Mouse (Mus musculus) brown adipose tissue, adult 24 weeks (tissue): Measurements from ENCODE around the gene Stard10. TPM values are rescaled to one million over a fixed set of nuclear protein-coding genes. Genes with fewer than 3 reads are reported as not detected.

ENCODE experiments used
- H3K27ac ChIP-seq: fragments of 200-500 bp; replicated peaks from 2 replicates; pipeline ENCODE4 v1.5.1; 2012; ENCODE audit warnings: low read depth, mild to moderate bottlenecking, low read length
- H3K4me1 ChIP-seq: fragments of 200-500 bp; 2 replicates; pipeline ENCODE4 v1.6.1; 2012; ENCODE audit warnings: low read length, mixed read lengths; ENCODE audit not compliant: control insufficient read depth, insufficient read depth, insufficient read length
- H3K4me3 ChIP-seq: fragments of 200-500 bp; 2 replicates; pipeline ENCODE4 v1.5.1; 2012; ENCODE audit warnings: low read depth, mild to moderate bottlenecking, low read length, moderate library complexity; ENCODE audit not compliant: insufficient read depth
- polyA plus RNA-seq: library from polyadenylated mRNA; stranded (reverse); fragments of >200 nt; gene quantifications from 2 replicates; pipeline ENCODE4 v1.2.4, GENCODE M21; 2012; ENCODE audit not compliant: missing spikeins, insufficient read depth, insufficient read length

Stard10 gene
- polyA plus RNA-seq, 1 experiment: 41.4 TPM

- Histone ChIP-seq H3K27ac (no peak overlapping the region), H3K4me3 (no peak overlapping the region), H3K4me1 (no peaks in the 10 kb centered on the region)
Measured at GRCm38 (mm10) chr7:101335228-101335627, 18.3 kb downstream of the Stard10 start.

- H3K4me1 ChIP-seq: no peaks in the 10 kb centered on the region
- no peak overlapping the region for H3K27ac ChIP-seq
Measured at GRCm38 (mm10) chr7:101336686-101337085, 19.8 kb downstream of the Stard10 start.

GRCm38 (mm10) chr7:101337401-101337800, 20.5 kb downstream of the Stard10 start:
- H3K4me1 ChIP-seq: no peaks in the 10 kb centered on the region
- no peak overlapping the region for H3K27ac ChIP-seq
- no peak overlapping the region for H3K4me3 ChIP-seq

More at GRCm38 (mm10) chr7:101336686-101337085, 19.8 kb downstream of the Stard10 start:
- H3K4me3 ChIP-seq: no peak overlapping the region

GRCm38 (mm10) chr7:101341405-101341804, 24.5 kb downstream of the Stard10 start:
- H3K27ac ChIP-seq: no peak overlapping the region
- H3K4me1 ChIP-seq: peaks cover 6% of the 10 kb centered on the region; the same call in 1 of the 2 replicates
- no peak overlapping the region for H3K4me3 ChIP-seq

GRCm38 (mm10) chr7:101343135-101343534, 26.2 kb downstream of the Stard10 start:
- H3K4me1 ChIP-seq: peaks cover 6% of the 10 kb centered on the region; the same call in 1 of the 2 replicates
- no peak overlapping the region for H3K27ac ChIP-seq
- H3K4me3 ChIP-seq: no peak overlapping the region

- Histone ChIP-seq H3K27ac (no peak overlapping the region), H3K4me3 (no peak overlapping the region), H3K4me1 (peaks cover 6% of the 10 kb centered on the region; the same call in 1 of the 2 replicates)
Measured at GRCm38 (mm10) chr7:101344892-101345291, 28.0 kb downstream of the Stard10 start.

GRCm38 (mm10) chr7:101346991-101347390, 30.1 kb downstream of the Stard10 start:
- Histone ChIP-seq H3K4me3 (no peak overlapping the region), H3K27ac (no peak overlapping the region), H3K4me1 (peaks cover 6% of the 10 kb centered on the region; the same call in 1 of the 2 replicates)

GRCm38 (mm10) chr7:101347767-101348270, 30.9 kb downstream of the Stard10 start, which contains the start of gene Arap1:
Gene Arap1, plus strand, starts transcription at chr7:101348067.
- Histone ChIP-seq H3K4me1 (peaks cover 13% of the 10 kb centered on the region; the same call in 1 of the 2 replicates), H3K4me3 (peak within 1 kb of the TSS; percentile 72), H3K27ac (no peak within 1 kb of the TSS)

GRCm38 (mm10) chr7:101348312-101348711, 31.4 kb downstream of the Stard10 start:
- Histone ChIP-seq H3K27ac (no peak overlapping the region), H3K4me1 (peaks cover 9% of the 10 kb centered on the region; the same call in 1 of the 2 replicates), H3K4me3 (peak overlapping the region; percentile 72)

- peak overlapping the region; percentile 72; the same call in 1 of the 2 replicates for H3K4me3 ChIP-seq
- peaks cover 10% of the 10 kb centered on the region for H3K4me1 ChIP-seq
- no peak overlapping the region for H3K27ac ChIP-seq
Measured at GRCm38 (mm10) chr7:101349861-101350260, 33.0 kb downstream of the Stard10 start.

- Histone ChIP-seq H3K4me1 (peaks cover 22% of the 10 kb centered on the region), H3K4me3 (no peak overlapping the region), H3K27ac (0 out of 2 replicates have a peak overlapping the region, but pooled peaks have one; percentile 9)
Measured at GRCm38 (mm10) chr7:101352404-101352803, 35.5 kb downstream of the Stard10 start.

- H3K4me1 ChIP-seq: peaks cover 22% of the 10 kb centered on the region
- no peak overlapping the region for H3K4me3 ChIP-seq
- peak overlapping the region; percentile 63 for H3K27ac ChIP-seq
Measured at GRCm38 (mm10) chr7:101354423-101354822, 37.5 kb downstream of the Stard10 start.

- Histone ChIP-seq H3K4me1 (peaks cover 22% of the 10 kb centered on the region), H3K4me3 (no peak overlapping the region), H3K27ac (no peak overlapping the region)
Measured at GRCm38 (mm10) chr7:101355551-101356100, 38.7 kb downstream of the Stard10 start.

- Histone ChIP-seq H3K27ac (no peak overlapping the region), H3K4me1 (peaks cover 24% of the 10 kb centered on the region), H3K4me3 (no peak overlapping the region)
Measured at GRCm38 (mm10) chr7:101356868-101357267, 40.0 kb downstream of the Stard10 start.

- H3K27ac ChIP-seq: no peak overlapping the region
- peaks cover 17% of the 10 kb centered on the region; the same call in 1 of the 2 replicates for H3K4me1 ChIP-seq
- H3K4me3 ChIP-seq: no peak overlapping the region
Measured at GRCm38 (mm10) chr7:101360406-101360805, 43.5 kb downstream of the Stard10 start.

- Histone ChIP-seq H3K27ac (no peak overlapping the region), H3K4me1 (peaks cover 13% of the 10 kb centered on the region; the same call in 1 of the 2 replicates), H3K4me3 (no peak overlapping the region)
Measured at GRCm38 (mm10) chr7:101361021-101361420, 44.1 kb downstream of the Stard10 start.
